Mouse (Mus musculus): ENCODE measurements around the gene Hnrnpdl.

GRCm38 (mm10) chr5:100059326-100059725 is 19.9 kb upstream of the Hnrnpdl start:
- TF ChIP-seq CTCF (IDR thresholded peaks at IDR 0.05; ENCODE audit: control insufficient read depth, insufficient read depth, insufficient read length) (no peak), MYOD1 (IDR thresholded peaks at IDR 0.05; ENCODE audit: control insufficient read depth, insufficient read length, low read depth) (no peak), MYOG (IDR thresholded peaks at IDR 0.05; ENCODE audit: control insufficient read depth, extremely low read depth, insufficient read length) (no peak), USF1 (IDR thresholded peaks at IDR 0.05; ENCODE audit: low read depth) (no peak), FOSL1 (IDR thresholded peaks at IDR 0.05; ENCODE audit: insufficient read depth, low read length, poor library complexity, severe bottlenecking) (no peak)

Measured in C2C12 (cell line).